Mouse (Mus musculus) MEL (cell line): ENCODE results near the gene Gm21903. TPM values are rescaled to one million over a fixed set of nuclear protein-coding genes. Genes with fewer than 3 reads are reported as not detected.
"Not testable (repeated sequence)": the region's sequence is repeated elsewhere in the genome, so short reads cannot be mapped to it uniquely, and the experiment has no call there.

ENCODE experiments used
- DNase-seq: peaks from one replicate; pipeline ENCODE4 v3.0.0; 2011; ENCODE audit warnings: low read depth, low spot score
- H3K27ac ChIP-seq: 2 replicates; pipeline ENCODE4 v1.5.1; 2012; ENCODE audit warnings: low read depth, mild to moderate bottlenecking, control low read depth, low read length, moderate library complexity; ENCODE audit not compliant: control insufficient read depth
- H3K27me3 ChIP-seq, 2 experiments: fragments of 150-350 bp in 1 of 2; sonication (generic) in 1 of 2; 2 replicates each; pipeline ENCODE4 v1.6.1; 2012; ENCODE audit warnings: low read length in 2 of 2, mild to moderate bottlenecking in 2 of 2, improper control_type of control experiment in 1 of 2, moderate library complexity in 1 of 2; ENCODE audit not compliant: insufficient read depth in 2 of 2, control insufficient read depth in 1 of 2
- H3K36me3 ChIP-seq, 2 experiments: 2 replicates each; pipeline ENCODE4 v1.6.1; 2012 to 2014; ENCODE audit warnings: low read length in 2 of 2, improper control_type of control experiment in 1 of 2, inconsistent platforms in 1 of 2, mild to moderate bottlenecking in 1 of 2; ENCODE audit not compliant: insufficient read depth in 2 of 2, control insufficient read depth in 1 of 2
- H3K4me1 ChIP-seq, 2 experiments: fragments of 150-350 bp in 1 of 2; sonication (generic) in 1 of 2; 2 replicates each; pipeline ENCODE4 v1.6.1; 2012; ENCODE audit warnings: low read length in 2 of 2, improper control_type of control experiment in 1 of 2, mild to moderate bottlenecking in 1 of 2; ENCODE audit not compliant: insufficient read depth in 2 of 2, control insufficient read depth in 1 of 2
- H3K4me3 ChIP-seq, 2 experiments: fragments of 150-350 bp in 1 of 2; sonication (generic) in 1 of 2; 2 replicates each; pipeline ENCODE4 v1.5.1; 2012; ENCODE audit warnings: low read depth in 2 of 2, low read length in 2 of 2, mild to moderate bottlenecking in 2 of 2, moderate library complexity in 2 of 2, control low read depth in 1 of 2, improper control_type of control experiment in 1 of 2; ENCODE audit not compliant: control insufficient read depth in 1 of 2, insufficient read depth in 1 of 2
- H3K79me2 ChIP-seq: 2 replicates; pipeline ENCODE4 v1.6.1; 2012; ENCODE audit warnings: mild to moderate bottlenecking, low read length, moderate library complexity; ENCODE audit not compliant: control insufficient read depth, poor library complexity, insufficient read depth
- H3K9ac ChIP-seq: 2 replicates; pipeline ENCODE4 v1.6.1; 2012; ENCODE audit warnings: low read depth, mild to moderate bottlenecking, control low read depth, low read length, moderate library complexity; ENCODE audit not compliant: control insufficient read depth, poor library complexity, severe bottlenecking
- H3K9me3 ChIP-seq: fragments of 150-350 bp; sonication (generic); replicated peaks from 2 replicates; pipeline ENCODE4 v1.6.1; 2012; ENCODE audit warnings: mild to moderate bottlenecking, low read length, improper control_type of control experiment, moderate library complexity; ENCODE audit not compliant: insufficient read depth
- CHD1 ChIP-seq: IDR thresholded peaks from 2 replicates; pipeline ENCODE4 v1.6.1; 2012; ENCODE audit warnings: low read depth, mild to moderate bottlenecking, inconsistent platforms, low read length, improper control_type of control experiment
- CTCF ChIP-seq, 3 experiments: IDR thresholded peaks in 2 of 3; conservative IDR thresholded peaks in 1 of 3; 2 replicates each; pipeline ENCODE4 v1.5.1; 2011 to 2012; ENCODE audit warnings: low read length in 3 of 3, low read depth in 2 of 3, mild to moderate bottlenecking in 2 of 3, improper control_type of control experiment in 1 of 3, inconsistent platforms in 1 of 3, mixed read lengths in 1 of 3, moderate library complexity in 1 of 3; ENCODE audit not compliant: control insufficient read depth in 1 of 3, insufficient read depth in 1 of 3, poor library complexity in 1 of 3, severe bottlenecking in 1 of 3
- ETS1 ChIP-seq: IDR thresholded peaks from 2 replicates; pipeline ENCODE4 v1.6.1; 2012; ENCODE audit warnings: low read depth, mild to moderate bottlenecking, inconsistent platforms, low read length, improper control_type of control experiment, moderate library complexity
- GABPA ChIP-seq: IDR thresholded peaks from 2 replicates; pipeline ENCODE4 v1.6.1; 2012; ENCODE audit warnings: low read depth, mild to moderate bottlenecking, inconsistent platforms, low read length, improper control_type of control experiment, moderate library complexity
- GATA1 ChIP-seq: IDR thresholded peaks from 2 replicates; pipeline ENCODE4 v1.6.1; 2011; ENCODE audit warnings: low read depth, low read length, improper control_type of control experiment
- JUND ChIP-seq: IDR thresholded peaks from 2 replicates; pipeline ENCODE4 v1.6.1; 2011; ENCODE audit warnings: low read depth, mild to moderate bottlenecking, improper control_type of control experiment, low read length
- MXI1 ChIP-seq: IDR thresholded peaks from 2 replicates; pipeline ENCODE4 v1.6.1; 2011; ENCODE audit warnings: mild to moderate bottlenecking, low read depth, low read length, improper control_type of control experiment
- MYB ChIP-seq: IDR thresholded peaks from 2 replicates; pipeline ENCODE4 v1.6.1; 2011; ENCODE audit warnings: mild to moderate bottlenecking, low read depth, low read length, improper control_type of control experiment
- NELFE ChIP-seq: IDR thresholded peaks from 2 replicates; pipeline ENCODE4 v1.6.1; 2011; ENCODE audit warnings: low read depth, low read length, improper control_type of control experiment
- NRF1 ChIP-seq: IDR thresholded peaks from 2 replicates; pipeline ENCODE4 v1.6.1; 2014; ENCODE audit warnings: low read depth, mild to moderate bottlenecking, inconsistent platforms, low read length, improper control_type of control experiment, moderate library complexity; ENCODE audit not compliant: poor library complexity, insufficient read depth, severe bottlenecking
- POLR2AphosphoS2 ChIP-seq: IDR thresholded peaks from 2 replicates; pipeline ENCODE4 v1.6.1; 2011; ENCODE audit warnings: low read length, improper control_type of control experiment
- POLR2AphosphoS5 ChIP-seq: IDR thresholded peaks from 2 replicates; pipeline ENCODE4 v1.6.1; 2012; ENCODE audit warnings: low read depth, borderline replicate concordance, mild to moderate bottlenecking, inconsistent platforms, low read length, moderate library complexity, mixed read lengths
- RAD21 ChIP-seq: IDR thresholded peaks from 2 replicates; pipeline ENCODE4 v1.6.1; 2011; ENCODE audit warnings: mild to moderate bottlenecking, low read depth, low read length, improper control_type of control experiment
- SIN3A ChIP-seq: IDR thresholded peaks from 2 replicates; pipeline ENCODE4 v1.6.1; 2012; ENCODE audit warnings: low read length, improper control_type of control experiment, inconsistent platforms
- TAL1 ChIP-seq: IDR thresholded peaks from 2 replicates; pipeline ENCODE4 v1.6.1; 2012; ENCODE audit warnings: mild to moderate bottlenecking, inconsistent platforms, low read length, moderate library complexity, mixed read lengths
- TBP ChIP-seq: IDR thresholded peaks from 2 replicates; pipeline ENCODE4 v1.8.0; 2011; ENCODE audit warnings: low read depth, low read length, improper control_type of control experiment
- UBTF ChIP-seq: IDR thresholded peaks from 2 replicates; pipeline ENCODE4 v1.6.1; 2012; ENCODE audit warnings: low read depth, mild to moderate bottlenecking, inconsistent platforms, low read length, improper control_type of control experiment, moderate library complexity, borderline replicate concordance; ENCODE audit not compliant: insufficient read depth
- USF1 ChIP-seq: IDR thresholded peaks from 2 replicates; pipeline ENCODE4 v1.6.1; 2014; ENCODE audit warnings: low read depth, mild to moderate bottlenecking, inconsistent platforms, low read length, improper control_type of control experiment, moderate library complexity
- ZC3H11A ChIP-seq: IDR thresholded peaks from 2 replicates; pipeline ENCODE4 v1.6.1; 2012; ENCODE audit warnings: low read depth, mild to moderate bottlenecking, inconsistent platforms, low read length, improper control_type of control experiment
- ZMIZ1 ChIP-seq: IDR thresholded peaks from 2 replicates; pipeline ENCODE4 v1.6.1; 2012; ENCODE audit warnings: low read depth, mild to moderate bottlenecking, inconsistent platforms, low read length, improper control_type of control experiment, moderate library complexity
- polyA plus RNA-seq, 2 experiments: library from polyadenylated mRNA; stranded (reverse) in 1 of 2; unstranded in 1 of 2; fragments of >175 nt in 1 of 2; fragments of >200 nt in 1 of 2; gene quantifications; 2 replicates each; pipeline versions ENCODE4 v1.2.1 to v1.2.4; 2012; ENCODE audit warnings: low replicate concordance in 2 of 2, low read depth in 1 of 2; ENCODE audit not compliant: insufficient read length in 2 of 2, insufficient read depth in 1 of 2, missing spikeins in 1 of 2
- total RNA-seq: library from RNA; depleted of rRNA; stranded (reverse); fragments of 300-350 nt; gene quantifications from 2 replicates; pipeline ENCODE4 v1.2.3, GENCODE M21; 2012; rRNA removed

The Gm21903 gene
- total RNA-seq (not detected in 2 replicates), polyA plus RNA-seq (not detected)

DNA sequence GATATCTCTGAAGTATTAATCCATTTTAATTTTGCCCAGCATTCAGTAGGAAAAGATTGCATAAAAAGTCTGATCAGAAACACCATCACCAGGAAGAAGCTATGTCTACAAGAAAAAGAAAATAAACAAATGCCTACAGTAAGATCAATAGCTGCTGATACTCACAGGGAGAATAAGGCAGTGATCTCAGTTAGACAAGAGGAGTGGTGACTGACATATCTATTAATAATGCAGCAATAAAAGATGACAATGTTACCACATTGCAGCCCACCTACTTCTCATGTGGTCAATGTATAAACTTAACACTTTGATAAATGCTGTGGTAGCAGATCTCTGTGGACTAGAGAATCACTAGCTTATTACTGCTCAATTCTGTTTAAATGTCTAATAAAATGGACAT is at the start of gene Gm21903:
Gene Gm21903, minus strand, starts transcription at position 101 of the 400 bp plus-strand sequence.
- Histone ChIP-seq H3K9ac (no peak within 1 kb of the TSS), H3K4me1 (no peaks in the 10 kb centered on the region), H3K4me3 (no peak within 1 kb of the TSS), H3K27me3 (no peaks in the 10 kb centered on the region), H3K27ac (no peak within 1 kb of the TSS), H3K79me2 (no peaks in the 10 kb centered on the region), H3K9me3 (no peaks in the 10 kb centered on the region), H3K36me3 (no peaks in the 10 kb centered on the region)
- DNase-seq, result no peak
- TF ChIP-seq RAD21, result no peak
- no peak for TF ChIP-seq NELFE
- TF ChIP-seq GABPA, result no peak
- TF ChIP-seq UBTF, result no peak

DNA sequence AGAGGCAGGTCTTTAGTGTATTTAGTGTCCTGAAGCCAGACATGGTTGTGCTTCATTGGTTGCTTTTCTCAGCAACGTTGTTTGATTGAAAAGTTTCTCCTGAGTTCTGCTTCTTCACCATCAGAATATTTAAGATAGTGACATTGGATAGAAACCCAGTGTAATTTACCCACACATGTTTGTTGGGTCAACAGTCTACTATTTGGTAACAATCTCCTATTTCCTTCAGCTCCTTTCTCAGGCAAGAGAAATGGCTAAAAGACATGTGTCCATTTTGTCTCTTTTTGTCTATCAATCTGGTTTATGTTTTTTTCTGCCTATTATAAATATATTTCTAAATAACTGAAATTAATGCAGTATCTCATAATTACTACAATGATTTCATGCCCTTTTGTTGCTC is 33.8 kb upstream of the Gm21903 start, which contains the start of gene Esp23:
Gene Esp23, minus strand, starts transcription at position 101 of the 400 bp plus-strand sequence.
- no peaks in the 10 kb centered on the region for H3K27me3 ChIP-seq
- no peak for TF ChIP-seq USF1
- no peak for TF ChIP-seq JUND
- no peak for TF ChIP-seq CHD1
- TF ChIP-seq GATA1, result no peak
- no peak for TF ChIP-seq SIN3A
- TF ChIP-seq POLR2AphosphoS2, result no peak
- no peak for TF ChIP-seq ETS1
- TF ChIP-seq ZC3H11A, result no peak
- TF ChIP-seq UBTF, result no peak
- TF ChIP-seq MXI1, result no peak
- TF ChIP-seq GABPA, result no peak
- TF ChIP-seq TAL1, result no peak
- TF ChIP-seq ZMIZ1, result no peak
- no peak for TF ChIP-seq CTCF (IDR thresholded peaks at IDR 0.05 in 2 of 3, conservative IDR thresholded peaks at IDR 0.05 in 1 of 3; ENCODE audit: control insufficient read depth in 1 of 3, insufficient read depth in 1 of 3, low read depth in 2 of 3, low read length in 3 of 3, poor library complexity in 1 of 3, severe bottlenecking in 1 of 3)
- no peaks in the 10 kb centered on the region for H3K79me2 ChIP-seq
- H3K9ac ChIP-seq, result no peak within 1 kb of the TSS
- no peaks in the 10 kb centered on the region for H3K9me3 ChIP-seq
- no peak within 1 kb of the TSS for H3K4me3 ChIP-seq
- H3K36me3 ChIP-seq, result no peaks in the 10 kb centered on the region
- H3K27ac ChIP-seq, result no peak within 1 kb of the TSS
- H3K4me1 ChIP-seq, result no peaks in the 10 kb centered on the region
- no peak for DNase-seq

DNA sequence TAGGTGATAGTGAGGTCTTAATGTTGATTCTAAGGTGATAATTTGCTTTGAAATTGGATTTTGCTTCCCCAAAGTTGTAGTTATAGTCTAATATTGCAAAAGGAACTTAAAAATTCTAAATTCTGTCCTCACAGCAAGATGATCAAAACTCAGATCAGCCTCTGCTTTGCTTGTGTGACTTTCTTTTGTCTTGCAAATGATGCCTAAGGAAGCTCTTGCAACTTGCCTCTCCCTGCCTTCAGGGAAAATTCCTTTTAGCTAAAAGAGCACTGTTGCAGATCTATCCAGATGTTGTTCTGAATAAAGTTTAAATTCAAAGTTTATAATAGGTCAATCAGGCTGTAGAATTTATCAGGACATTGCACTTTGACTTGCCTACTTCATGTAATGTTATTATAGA is 20.5 kb upstream of the Gm21903 start:
- no peak overlapping the region for H3K9ac ChIP-seq
- no peak for DNase-seq

DNA sequence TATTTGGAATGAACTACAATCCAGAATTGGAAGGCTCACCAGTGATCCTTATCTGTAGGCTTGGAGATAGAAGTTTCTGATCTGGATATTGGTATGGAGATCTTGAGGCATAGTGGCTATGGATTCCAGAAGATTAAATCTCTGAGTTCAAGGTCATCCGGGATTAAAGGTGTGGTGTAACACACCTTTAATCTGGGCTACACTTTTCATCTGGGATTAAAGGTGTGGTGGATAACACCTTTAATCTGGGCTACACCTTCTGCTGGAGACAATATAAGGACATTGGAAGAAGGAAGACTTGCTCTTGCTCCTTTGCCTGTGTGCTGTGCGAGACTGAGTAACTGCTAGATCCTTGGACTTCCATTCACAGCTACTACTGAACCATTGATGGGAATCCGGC is 6.7 kb downstream of the Gm21903 start, which contains the start of gene Esp24:
Gene Esp24, plus strand, starts transcription at position 301 of the 400 bp plus-strand sequence.
- H3K27me3 ChIP-seq, H3K9ac ChIP-seq, H3K9me3 ChIP-seq, H3K36me3 ChIP-seq, H3K27ac ChIP-seq, H3K79me2 ChIP-seq, H3K4me1 ChIP-seq, H3K4me3 ChIP-seq, DNase-seq: not testable (repeated sequence)

More for the DNA sequence above, 20.5 kb upstream of the Gm21903 start:
- no peak overlapping the region for H3K27ac ChIP-seq
- no peak for TF ChIP-seq NRF1
- no peak for TF ChIP-seq POLR2AphosphoS5
- no peak for TF ChIP-seq TBP
- no peak for TF ChIP-seq ETS1
- TF ChIP-seq USF1, result no peak
- no peak for TF ChIP-seq GATA1
- TF ChIP-seq MYB, result no peak
- TF ChIP-seq MXI1, result no peak
- no peaks in the 10 kb centered on the region for H3K36me3 ChIP-seq
- no peaks in the 10 kb centered on the region for H3K9me3 ChIP-seq
- H3K27me3 ChIP-seq, result no peaks in the 10 kb centered on the region
- no peaks in the 10 kb centered on the region for H3K4me1 ChIP-seq
- no peak overlapping the region for H3K4me3 ChIP-seq
- no peaks in the 10 kb centered on the region for H3K79me2 ChIP-seq
